Mouse (Mus musculus): ENCODE measurements around the gene A3galt2. TPM values are rescaled to one million over a fixed set of nuclear protein-coding genes. Genes with fewer than 3 reads are reported as not detected.

The A3galt2 gene
- polyA plus RNA-seq, 1 experiment = 0.16 TPM

DNA sequence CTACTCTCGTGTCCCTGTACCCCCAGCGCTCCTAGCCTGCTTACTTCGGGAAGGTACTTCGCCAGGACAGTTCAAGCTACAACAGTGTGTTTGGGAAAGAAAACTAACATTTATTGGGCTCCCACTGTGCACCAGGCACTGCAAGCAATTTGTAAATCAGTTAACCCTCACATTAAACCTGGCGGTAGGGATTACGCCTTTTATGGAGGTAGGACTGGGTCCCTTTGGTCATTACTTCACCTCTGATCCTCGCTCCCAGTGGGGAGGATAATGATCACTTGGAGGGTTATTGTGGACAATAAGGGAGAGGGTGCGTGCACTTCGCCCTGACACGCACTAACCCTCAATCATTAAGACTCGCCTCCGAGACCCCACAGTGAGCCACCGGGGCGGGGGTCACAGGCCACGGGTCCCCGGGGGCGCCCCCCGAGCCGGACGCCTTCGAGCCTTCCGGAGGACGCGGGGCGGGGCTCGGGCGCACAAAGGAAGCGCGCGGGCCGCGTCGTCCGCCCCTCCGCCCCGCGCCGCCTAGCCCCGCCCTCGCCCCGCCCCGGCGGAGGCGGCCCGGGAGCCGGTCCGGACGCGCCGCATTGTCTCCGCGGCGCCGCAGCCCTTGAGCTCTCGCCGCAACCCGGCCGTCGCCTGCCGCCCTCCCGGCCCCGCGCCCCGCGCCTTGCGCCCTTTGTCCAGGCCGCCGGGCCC is 28.0 kb upstream of the A3galt2 start:
- Histone ChIP-seq H3K4me3 (ENCODE audit: insufficient read depth, low read length) (peak overlapping the region; percentile 81), H3K27ac (ENCODE audit: insufficient read depth, low read depth, low read length) (peak overlapping the region; percentile 77), H3K4me1 (ENCODE audit: control insufficient read depth, insufficient read depth, low read length) (peaks cover 38% of the 10 kb centered on the region)
- TF ChIP-seq CTCF (IDR thresholded peaks at IDR 0.05; ENCODE audit: low read depth, low read length) (no peak), POLR2A (IDR thresholded peaks at IDR 0.05; ENCODE audit: borderline replicate concordance, low read depth, low read length) (no peak)

- Histone ChIP-seq H3K4me1 (ENCODE audit: control insufficient read depth, insufficient read depth, low read length) (peaks cover 40% of the 10 kb centered on the region), H3K27ac (ENCODE audit: insufficient read depth, low read depth, low read length) (peak overlapping the region; percentile 77), H3K4me3 (ENCODE audit: insufficient read depth, low read length) (peak overlapping the region; percentile 81)
- TF ChIP-seq POLR2A (IDR thresholded peaks at IDR 0.05; ENCODE audit: borderline replicate concordance, low read depth, low read length) (no peak), CTCF (IDR thresholded peaks at IDR 0.05; ENCODE audit: low read depth, low read length) (no peak)
These were observed 27.3 kb upstream of the A3galt2 start for GRCm38 (mm10) chr4:128727721-128728430.

- Histone ChIP-seq H3K27ac (ENCODE audit: insufficient read depth, low read depth, low read length) (peak overlapping the region; percentile 77), H3K4me1 (ENCODE audit: control insufficient read depth, insufficient read depth, low read length) (peaks cover 44% of the 10 kb centered on the region)
These were observed 26.7 kb upstream of the A3galt2 start for GRCm38 (mm10) chr4:128728431-128728851.

GRCm38 (mm10) chr4:128729033-128729708 is 26.0 kb upstream of the A3galt2 start:
- TF ChIP-seq POLR2A (IDR thresholded peaks at IDR 0.05; ENCODE audit: borderline replicate concordance, low read depth, low read length) = no peak
- no peak for TF ChIP-seq CTCF (IDR thresholded peaks at IDR 0.05; ENCODE audit: low read depth, low read length)
- Histone ChIP-seq H3K4me1 (ENCODE audit: control insufficient read depth, insufficient read depth, low read length) (peaks cover 45% of the 10 kb centered on the region), H3K27ac (ENCODE audit: insufficient read depth, low read depth, low read length) (peak overlapping the region; percentile 77)

More at GRCm38 (mm10) chr4:128728431-128728851, 26.7 kb upstream of the A3galt2 start:
- peak overlapping the region; percentile 81 for H3K4me3 ChIP-seq (ENCODE audit: insufficient read depth, low read length)
- TF ChIP-seq CTCF (IDR thresholded peaks at IDR 0.05; ENCODE audit: low read depth, low read length) (no peak), POLR2A (IDR thresholded peaks at IDR 0.05; ENCODE audit: borderline replicate concordance, low read depth, low read length) (no peak)

GRCm38 (mm10) chr4:128729709-128730037 is 25.5 kb upstream of the A3galt2 start:
- peak overlapping the region; percentile 77 for H3K27ac ChIP-seq (ENCODE audit: insufficient read depth, low read depth, low read length)
- peak overlapping the region; percentile 81 for H3K4me3 ChIP-seq (ENCODE audit: insufficient read depth, low read length)
- peaks cover 45% of the 10 kb centered on the region for H3K4me1 ChIP-seq (ENCODE audit: control insufficient read depth, insufficient read depth, low read length)
- TF ChIP-seq POLR2A (IDR thresholded peaks at IDR 0.05; ENCODE audit: borderline replicate concordance, low read depth, low read length) = no peak
- TF ChIP-seq CTCF (IDR thresholded peaks at IDR 0.05; ENCODE audit: low read depth, low read length) = no peak

More at GRCm38 (mm10) chr4:128729033-128729708, 26.0 kb upstream of the A3galt2 start:
- peak overlapping the region; percentile 81 for H3K4me3 ChIP-seq (ENCODE audit: insufficient read depth, low read length)

DNA sequence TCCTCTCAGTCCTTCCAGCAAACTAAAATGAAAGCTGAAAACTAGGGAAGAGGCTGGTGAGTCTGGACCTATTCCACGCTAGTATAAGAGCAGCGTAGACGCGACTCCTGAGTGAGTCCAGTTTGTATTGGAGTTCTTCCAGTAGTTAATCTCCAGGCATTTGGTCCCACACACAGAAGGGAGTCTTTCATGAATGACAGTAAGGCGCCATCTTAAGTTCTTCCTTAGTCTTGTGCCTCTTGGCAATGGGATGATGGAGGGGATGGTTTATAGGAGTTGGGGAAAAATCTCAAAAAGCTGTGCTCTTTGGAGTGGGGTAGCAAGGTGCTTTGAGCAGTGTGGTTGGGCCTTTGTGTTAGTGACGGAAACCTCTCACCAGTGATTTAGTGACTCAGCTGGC is 24.9 kb upstream of the A3galt2 start:
- Histone ChIP-seq H3K4me1 (ENCODE audit: control insufficient read depth, insufficient read depth, low read length) (peaks cover 48% of the 10 kb centered on the region), H3K27ac (ENCODE audit: insufficient read depth, low read depth, low read length) (peak overlapping the region; percentile 77), H3K4me3 (ENCODE audit: insufficient read depth, low read length) (peak overlapping the region; percentile 81)
- no peak for TF ChIP-seq CTCF (IDR thresholded peaks at IDR 0.05; ENCODE audit: low read depth, low read length)
- TF ChIP-seq POLR2A (IDR thresholded peaks at IDR 0.05; ENCODE audit: borderline replicate concordance, low read depth, low read length) = no peak

DNA sequence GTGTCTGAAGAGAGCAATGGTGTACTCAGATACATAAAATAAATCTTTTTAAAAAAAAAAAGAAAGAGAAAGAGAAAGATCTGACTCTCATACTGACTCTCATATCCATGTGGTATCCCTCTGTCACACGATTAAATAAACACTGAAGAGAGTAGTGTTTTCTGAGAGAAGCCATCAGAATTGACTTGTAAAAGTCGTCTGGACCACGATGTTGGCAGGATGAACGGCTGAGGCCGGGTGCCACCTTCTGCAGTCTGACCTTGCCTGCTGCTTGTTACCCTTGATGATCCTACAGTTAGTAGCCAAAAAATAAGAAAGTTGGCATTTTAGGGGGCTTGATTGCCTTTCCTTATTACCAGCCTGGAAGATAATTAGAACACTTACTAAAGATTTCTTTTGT is 22.4 kb upstream of the A3galt2 start:
- Histone ChIP-seq H3K4me3 (ENCODE audit: insufficient read depth, low read length) (no peak overlapping the region), H3K27ac (ENCODE audit: insufficient read depth, low read depth, low read length) (peak overlapping the region; percentile 26; the same call in 1 of the 2 replicates), H3K4me1 (ENCODE audit: control insufficient read depth, insufficient read depth, low read length) (peaks cover 59% of the 10 kb centered on the region)
- no peak for TF ChIP-seq POLR2A (IDR thresholded peaks at IDR 0.05; ENCODE audit: borderline replicate concordance, low read depth, low read length)
- no peak for TF ChIP-seq CTCF (IDR thresholded peaks at IDR 0.05; ENCODE audit: low read depth, low read length)

DNA sequence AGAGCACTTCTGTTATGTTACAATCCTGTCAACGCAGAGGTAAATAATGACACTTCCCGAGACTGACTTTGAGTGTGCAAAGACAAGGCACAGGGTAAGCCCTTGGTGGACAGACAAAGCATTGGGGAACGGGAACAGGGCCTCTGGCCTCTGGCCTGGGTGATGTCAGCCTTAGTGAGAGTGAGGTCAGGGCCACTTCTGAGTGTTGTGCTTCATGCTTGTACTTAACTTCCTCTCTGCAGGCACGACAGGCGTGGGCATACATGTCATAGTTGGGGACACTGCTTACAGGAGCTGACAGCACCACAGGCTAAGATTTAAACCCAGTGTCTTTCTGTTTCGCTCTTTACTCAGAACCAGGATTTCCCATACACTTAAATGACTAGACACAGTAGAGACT is 21.7 kb upstream of the A3galt2 start:
- TF ChIP-seq POLR2A (IDR thresholded peaks at IDR 0.05; ENCODE audit: borderline replicate concordance, low read depth, low read length) = no peak
- no peak for TF ChIP-seq CTCF (IDR thresholded peaks at IDR 0.05; ENCODE audit: low read depth, low read length)
- Histone ChIP-seq H3K4me1 (ENCODE audit: control insufficient read depth, insufficient read depth, low read length) (peaks cover 59% of the 10 kb centered on the region), H3K27ac (ENCODE audit: insufficient read depth, low read depth, low read length) (peak overlapping the region; percentile 65), H3K4me3 (ENCODE audit: insufficient read depth, low read length) (no peak overlapping the region)

DNA sequence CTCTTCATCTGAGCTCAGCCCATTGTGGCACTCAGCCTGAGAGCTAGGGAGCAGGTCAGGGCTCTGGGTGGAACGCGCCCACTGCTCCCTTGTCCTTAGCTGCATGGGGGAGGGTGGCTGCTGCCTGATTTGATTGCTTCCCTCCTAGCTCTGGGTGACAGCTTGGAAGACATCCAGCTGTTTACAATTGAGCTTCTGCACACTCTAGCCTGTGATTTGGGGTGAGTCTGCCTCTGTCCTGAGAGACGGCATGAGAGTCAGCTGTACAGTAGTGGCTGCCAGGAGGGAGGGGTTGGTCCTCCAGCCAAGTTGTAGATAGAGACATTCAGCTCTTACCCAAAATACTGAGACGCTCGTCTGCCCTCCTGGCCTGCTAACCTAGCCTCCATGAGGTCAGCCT is 20.9 kb upstream of the A3galt2 start:
- H3K27ac ChIP-seq (ENCODE audit: insufficient read depth, low read depth, low read length) = peak overlapping the region; percentile 37
- TF ChIP-seq CTCF (IDR thresholded peaks at IDR 0.05; ENCODE audit: low read depth, low read length) (no peak), POLR2A (IDR thresholded peaks at IDR 0.05; ENCODE audit: borderline replicate concordance, low read depth, low read length) (no peak)
- H3K4me1 ChIP-seq (ENCODE audit: control insufficient read depth, insufficient read depth, low read length) = peaks cover 59% of the 10 kb centered on the region
- no peak overlapping the region for H3K4me3 ChIP-seq (ENCODE audit: insufficient read depth, low read length)
